Mouse (Mus musculus): ENCODE measurements at regions not wholly inside any gene's neighbourhood (a gene's known extent, or its start where the extent isn't known, plus 50 kb on each side); places are given as distances from the start of the nearest gene placed in this dataset.

- WGBS, result 72% methylated on average over 10 of the region's 10 CpGs
- Histone ChIP-seq H3K27ac (replicated peaks; ENCODE audit: low read depth, low read length) (no peak overlapping the region), H3K36me3 (ENCODE audit: control insufficient read depth, insufficient read depth, low read length) (no peaks in the 10 kb centered on the region), H3K9ac (replicated peaks; ENCODE audit: low read length) (no peak overlapping the region), H3K4me2 (ENCODE audit: low read length) (no peak overlapping the region), H3K4me1 (ENCODE audit: control insufficient read depth, insufficient read depth, low read length) (peaks cover 7% of the 10 kb centered on the region; the same call in 1 of the 2 replicates), H3K9me3 (ENCODE audit: control insufficient read depth, low read length) (no peaks in the 10 kb centered on the region), H3K27me3 (ENCODE audit: control insufficient read depth, insufficient read depth, low read length) (no peaks in the 10 kb centered on the region), H3K4me3 (replicated peaks; ENCODE audit: low read depth, low read length) (no peak overlapping the region)
- ATAC-seq (ENCODE audit: low FRiP score, low TSS enrichment), result no peak
- peak; percentile 2 for DNase-seq
Measured at GRCm38 (mm10) chr15:68535297-68536054, 2034.8 kb upstream of the Lrrc6 start.

- ATAC-seq (ENCODE audit: low FRiP score, low TSS enrichment), result no peak
- Histone ChIP-seq H3K4me2 (ENCODE audit: low read length) (no peak overlapping the region), H3K4me1 (ENCODE audit: control insufficient read depth, insufficient read depth, low read length) (no peaks in the 10 kb centered on the region), H3K9me3 (ENCODE audit: control insufficient read depth, low read length) (no peaks in the 10 kb centered on the region), H3K27ac (replicated peaks; ENCODE audit: low read depth, low read length) (no peak overlapping the region), H3K9ac (replicated peaks; ENCODE audit: low read length) (no peak overlapping the region), H3K27me3 (ENCODE audit: control insufficient read depth, insufficient read depth, low read length) (no peaks in the 10 kb centered on the region), H3K36me3 (ENCODE audit: control insufficient read depth, insufficient read depth, low read length) (no peaks in the 10 kb centered on the region), H3K4me3 (replicated peaks; ENCODE audit: low read depth, low read length) (no peak overlapping the region)
- DNase-seq, result no peak
- WGBS, result 95% methylated on average over 2 of the region's 2 CpGs
Measured at GRCm38 (mm10) chr15:68520759-68521158, 2020.0 kb upstream of the Lrrc6 start.

GRCm38 (mm10) chr15:68512431-68512830 lies 2011.7 kb upstream of the Lrrc6 start:
- no peaks in the 10 kb centered on the region for H3K36me3 ChIP-seq (ENCODE audit: control insufficient read depth, insufficient read depth, low read length)
- no peaks in the 10 kb centered on the region for H3K9me3 ChIP-seq (ENCODE audit: control insufficient read depth, low read length)
- ATAC-seq (ENCODE audit: low FRiP score, low TSS enrichment), result no peak
- H3K27me3 ChIP-seq (ENCODE audit: control insufficient read depth, insufficient read depth, low read length), result no peaks in the 10 kb centered on the region
- no peak overlapping the region for H3K4me2 ChIP-seq (ENCODE audit: low read length)
- no peaks in the 10 kb centered on the region for H3K4me1 ChIP-seq (ENCODE audit: control insufficient read depth, insufficient read depth, low read length)
- no peak overlapping the region for H3K27ac ChIP-seq (replicated peaks; ENCODE audit: low read depth, low read length)
- H3K4me3 ChIP-seq (replicated peaks; ENCODE audit: low read depth, low read length), result no peak overlapping the region
- H3K9ac ChIP-seq (replicated peaks; ENCODE audit: low read length), result no peak overlapping the region
- 89% methylated on average over 2 of the region's 2 CpGs for WGBS
- DNase-seq, result no peak

DNA sequence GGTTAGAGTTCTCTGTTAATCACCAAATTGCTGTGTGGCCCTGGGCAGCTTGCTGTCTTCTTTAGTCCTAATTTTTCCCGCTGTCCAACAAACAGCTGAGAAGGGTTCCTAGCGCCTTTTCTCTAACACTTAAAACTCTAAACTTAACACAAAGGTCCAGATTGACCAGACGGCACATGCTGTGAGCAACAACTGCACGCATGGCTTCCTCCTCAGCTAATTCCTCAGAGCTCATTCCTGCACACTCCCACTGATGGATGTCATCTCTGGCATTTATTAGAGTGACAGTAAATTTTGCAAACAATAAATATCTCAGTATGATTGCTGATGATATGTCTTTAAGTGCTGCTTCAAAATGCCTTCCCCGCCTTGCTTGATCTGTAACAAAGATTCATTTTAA lies 2007.5 kb upstream of the Lrrc6 start:
- no peak overlapping the region for H3K27ac ChIP-seq (replicated peaks; ENCODE audit: low read depth, low read length)
- DNase-seq, result no peak
- H3K4me3 ChIP-seq (replicated peaks; ENCODE audit: low read depth, low read length), result no peak overlapping the region
- 77% methylated on average over 5 of the region's 5 CpGs for WGBS
- ATAC-seq (ENCODE audit: low FRiP score, low TSS enrichment), result no peak
- no peak overlapping the region for H3K4me2 ChIP-seq (ENCODE audit: low read length)
- no peaks in the 10 kb centered on the region for H3K4me1 ChIP-seq (ENCODE audit: control insufficient read depth, insufficient read depth, low read length)
- no peaks in the 10 kb centered on the region for H3K27me3 ChIP-seq (ENCODE audit: control insufficient read depth, insufficient read depth, low read length)
- no peaks in the 10 kb centered on the region for H3K9me3 ChIP-seq (ENCODE audit: control insufficient read depth, low read length)
- no peaks in the 10 kb centered on the region for H3K36me3 ChIP-seq (ENCODE audit: control insufficient read depth, insufficient read depth, low read length)
- H3K9ac ChIP-seq (replicated peaks; ENCODE audit: low read length), result no peak overlapping the region

DNA sequence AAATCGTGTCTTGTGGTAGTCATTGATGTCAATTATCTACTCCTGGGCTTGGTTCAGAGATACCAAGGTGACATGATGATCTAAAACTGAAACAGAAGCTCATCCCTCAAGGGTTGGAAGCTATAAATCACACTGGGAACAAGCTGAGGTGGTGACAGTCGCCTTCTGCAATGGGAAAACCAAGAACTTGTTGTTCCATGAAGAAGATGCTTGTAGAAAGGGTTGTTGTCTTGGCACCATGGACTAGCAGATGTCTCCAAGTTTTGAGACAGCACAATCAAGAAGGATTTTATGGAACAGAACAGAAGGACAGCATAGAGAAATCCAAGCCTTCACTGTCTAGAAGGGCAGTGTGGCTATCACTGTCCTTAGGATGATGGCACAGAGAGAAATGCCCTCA lies 2005.4 kb upstream of the Lrrc6 start:
- WGBS, result 78% methylated on average over 2 of the region's 2 CpGs
- no peak overlapping the region for H3K9ac ChIP-seq (replicated peaks; ENCODE audit: low read length)
- H3K4me3 ChIP-seq (replicated peaks; ENCODE audit: low read depth, low read length), result no peak overlapping the region
- no peak overlapping the region for H3K27ac ChIP-seq (replicated peaks; ENCODE audit: low read depth, low read length)
- H3K4me2 ChIP-seq (ENCODE audit: low read length), result no peak overlapping the region
- H3K9me3 ChIP-seq (ENCODE audit: control insufficient read depth, low read length), result no peaks in the 10 kb centered on the region
- no peak for DNase-seq
- no peak for ATAC-seq (ENCODE audit: low FRiP score, low TSS enrichment)
- H3K4me1 ChIP-seq (ENCODE audit: control insufficient read depth, insufficient read depth, low read length), result no peaks in the 10 kb centered on the region
- no peaks in the 10 kb centered on the region for H3K36me3 ChIP-seq (ENCODE audit: control insufficient read depth, insufficient read depth, low read length)
- H3K27me3 ChIP-seq (ENCODE audit: control insufficient read depth, insufficient read depth, low read length), result no peaks in the 10 kb centered on the region

DNA sequence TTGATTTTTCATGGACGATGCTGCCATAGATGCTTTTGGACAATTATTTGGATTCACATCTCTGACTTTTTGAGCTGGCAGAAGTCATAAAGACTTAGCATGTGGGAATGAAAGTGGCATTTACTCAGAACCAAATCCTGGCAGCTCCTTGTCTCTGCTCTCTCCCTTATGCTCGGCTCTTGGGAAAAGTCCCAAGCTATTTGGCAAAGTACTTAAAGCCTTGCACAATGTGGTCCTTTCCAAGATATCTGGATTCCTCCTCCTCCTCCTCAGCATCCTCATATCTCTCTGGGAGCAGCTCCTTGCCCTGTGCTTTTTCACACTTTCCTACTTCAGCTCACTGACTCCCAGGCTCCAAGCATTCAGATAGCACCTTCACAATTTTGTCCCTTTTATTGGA lies 1995.7 kb upstream of the Lrrc6 start:
- Histone ChIP-seq H3K4me3 (replicated peaks; ENCODE audit: low read depth, low read length) (no peak overlapping the region), H3K4me1 (ENCODE audit: control insufficient read depth, insufficient read depth, low read length) (no peaks in the 10 kb centered on the region), H3K9me3 (ENCODE audit: control insufficient read depth, low read length) (no peaks in the 10 kb centered on the region), H3K9ac (replicated peaks; ENCODE audit: low read length) (no peak overlapping the region), H3K4me2 (ENCODE audit: low read length) (no peak overlapping the region), H3K36me3 (ENCODE audit: control insufficient read depth, insufficient read depth, low read length) (no peaks in the 10 kb centered on the region), H3K27ac (replicated peaks; ENCODE audit: low read depth, low read length) (no peak overlapping the region), H3K27me3 (ENCODE audit: control insufficient read depth, insufficient read depth, low read length) (no peaks in the 10 kb centered on the region)
- DNase-seq (no peak), ATAC-seq (ENCODE audit: low FRiP score, low TSS enrichment) (no peak)
- 89% methylated on average over 2 of the region's 2 CpGs for WGBS

DNA sequence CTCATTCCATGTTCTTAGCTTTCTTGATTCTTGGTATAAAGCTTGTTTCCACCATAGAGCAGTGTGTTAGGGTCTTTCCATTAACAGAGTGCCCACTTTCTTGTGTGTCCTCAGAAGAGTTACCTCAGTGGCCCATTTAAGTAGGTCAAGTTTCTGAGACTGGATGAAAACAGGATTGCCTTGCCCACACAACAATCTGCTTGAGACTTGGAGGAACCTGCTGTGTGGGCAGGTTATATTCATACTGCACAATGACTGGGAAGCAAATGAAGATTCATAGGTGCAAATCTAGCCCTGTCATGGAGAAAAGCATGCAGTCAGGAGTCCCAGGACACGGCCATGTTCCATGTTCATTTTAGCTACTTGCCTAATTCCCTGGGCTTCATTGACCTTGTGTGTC lies 1984.1 kb upstream of the Lrrc6 start:
- Histone ChIP-seq H3K4me1 (ENCODE audit: control insufficient read depth, insufficient read depth, low read length) (no peaks in the 10 kb centered on the region), H3K9me3 (ENCODE audit: control insufficient read depth, low read length) (no peaks in the 10 kb centered on the region), H3K4me3 (replicated peaks; ENCODE audit: low read depth, low read length) (no peak overlapping the region), H3K9ac (replicated peaks; ENCODE audit: low read length) (no peak overlapping the region), H3K36me3 (ENCODE audit: control insufficient read depth, insufficient read depth, low read length) (no peaks in the 10 kb centered on the region), H3K27me3 (ENCODE audit: control insufficient read depth, insufficient read depth, low read length) (no peaks in the 10 kb centered on the region), H3K27ac (replicated peaks; ENCODE audit: low read depth, low read length) (no peak overlapping the region), H3K4me2 (ENCODE audit: low read length) (no peak overlapping the region)
- WGBS, result 95% methylated on average over 1 of the region's 1 CpGs
- DNase-seq, result no peak
- no peak for ATAC-seq (ENCODE audit: low FRiP score, low TSS enrichment)

DNA sequence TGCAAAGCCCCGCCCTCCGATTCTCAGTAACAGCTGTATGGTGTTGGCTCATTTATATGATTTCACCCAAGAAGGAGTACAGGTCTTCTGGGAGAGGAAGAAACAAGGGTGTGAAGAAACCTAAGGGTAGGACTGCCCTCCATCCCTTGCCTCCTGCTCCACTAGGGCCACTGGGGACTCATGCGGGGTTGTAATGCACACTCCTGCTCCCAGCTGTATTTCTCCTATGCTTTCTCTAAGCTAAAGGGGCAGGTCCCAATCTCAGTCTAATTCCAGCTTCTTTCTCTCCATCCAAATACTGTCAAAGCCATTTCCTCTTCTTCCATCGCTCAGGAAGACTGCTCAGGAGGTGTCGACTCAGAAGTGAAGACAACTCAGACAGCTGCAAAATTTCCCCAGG lies 1977.0 kb upstream of the Lrrc6 start:
- no peak overlapping the region for H3K4me2 ChIP-seq (ENCODE audit: low read length)
- no peak overlapping the region for H3K27ac ChIP-seq (replicated peaks; ENCODE audit: low read depth, low read length)
- H3K27me3 ChIP-seq (ENCODE audit: control insufficient read depth, insufficient read depth, low read length), result no peaks in the 10 kb centered on the region
- ATAC-seq (ENCODE audit: low FRiP score, low TSS enrichment) (no peak), DNase-seq (no peak)
- H3K9me3 ChIP-seq (ENCODE audit: control insufficient read depth, low read length), result no peaks in the 10 kb centered on the region
- no peaks in the 10 kb centered on the region for H3K4me1 ChIP-seq (ENCODE audit: control insufficient read depth, insufficient read depth, low read length)
- no peak overlapping the region for H3K9ac ChIP-seq (replicated peaks; ENCODE audit: low read length)
- no peak overlapping the region for H3K4me3 ChIP-seq (replicated peaks; ENCODE audit: low read depth, low read length)
- no peaks in the 10 kb centered on the region for H3K36me3 ChIP-seq (ENCODE audit: control insufficient read depth, insufficient read depth, low read length)
- WGBS, result 90% methylated on average over 5 of the region's 5 CpGs

GRCm38 (mm10) chr15:68471928-68472327 lies 1971.2 kb upstream of the Lrrc6 start:
- Histone ChIP-seq H3K36me3 (ENCODE audit: control insufficient read depth, insufficient read depth, low read length) (no peaks in the 10 kb centered on the region), H3K27ac (replicated peaks; ENCODE audit: low read depth, low read length) (no peak overlapping the region), H3K27me3 (ENCODE audit: control insufficient read depth, insufficient read depth, low read length) (no peaks in the 10 kb centered on the region), H3K9me3 (ENCODE audit: control insufficient read depth, low read length) (no peaks in the 10 kb centered on the region), H3K9ac (replicated peaks; ENCODE audit: low read length) (no peak overlapping the region), H3K4me1 (ENCODE audit: control insufficient read depth, insufficient read depth, low read length) (no peaks in the 10 kb centered on the region), H3K4me2 (ENCODE audit: low read length) (no peak overlapping the region), H3K4me3 (replicated peaks; ENCODE audit: low read depth, low read length) (no peak overlapping the region)
- 88% methylated on average over 4 of the region's 4 CpGs for WGBS
- no peak for DNase-seq
- no peak for ATAC-seq (ENCODE audit: low FRiP score, low TSS enrichment)

Data from midbrain, embryonic 14.5 days (tissue).